Mouse (Mus musculus): ENCODE measurements around the gene Itpr2.
A peak's percentile ranks its signal among the peaks of the same experiment; 100 is the strongest.

The Itpr2 gene

GRCm38 (mm10) chr6:146080546-146081512 lies 421.2 kb downstream of the Itpr2 start:
- peak; percentile 27 for DNase-seq

GRCm38 (mm10) chr6:146079734-146080443 lies 422.1 kb downstream of the Itpr2 start:
- DNase-seq = peak; percentile 59

GRCm38 (mm10) chr6:146079261-146079660 lies 422.8 kb downstream of the Itpr2 start:
- DNase-seq = peak; percentile 87

GRCm38 (mm10) chr6:146078136-146078535 lies 423.9 kb downstream of the Itpr2 start:
- no peak for DNase-seq

- DNase-seq = peak; percentile 27
These were observed 424.7 kb downstream of the Itpr2 start for GRCm38 (mm10) chr6:146077124-146077889.

GRCm38 (mm10) chr6:146072842-146073241 lies 429.2 kb downstream of the Itpr2 start:
- DNase-seq = no peak

GRCm38 (mm10) chr6:146071883-146072282 lies 430.1 kb downstream of the Itpr2 start:
- no peak for DNase-seq

Data from thymus, postnatal 4 days (tissue).